ENCODE assay signal across 11 mouse cellular contexts in the genomic region with DNA sequence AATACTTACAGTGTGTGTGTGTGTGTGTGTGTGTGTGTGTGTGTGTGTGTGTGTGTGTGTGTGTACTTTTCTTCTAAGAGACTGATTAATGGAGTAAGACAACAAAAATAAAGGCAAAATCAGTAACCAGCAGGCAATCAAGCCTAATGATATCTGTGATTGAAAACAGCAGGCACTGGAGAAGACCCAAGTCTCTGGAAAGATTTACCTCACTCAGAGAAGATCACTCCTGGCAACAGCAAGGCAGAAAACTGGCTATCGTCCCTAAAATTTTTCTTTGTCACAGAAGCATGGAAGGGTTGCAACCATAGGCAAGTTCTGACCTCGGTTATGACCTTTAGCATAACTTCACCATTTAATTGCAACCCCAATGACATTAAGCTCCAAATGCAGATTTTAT.
DNase-seq lines count a peak whose midpoint lies in the region; ATAC-seq lines count a peak whose summit lies in the region.
"Had no signal": no experiment of that assay in that cellular context is flagged by ENCODE, and none has a peak within 500 bp of the region (broad histone marks: within the 10 kb centered on the region; RNA-seq: fewer than 3 reads in every experiment).

No protein-coding gene starts in this region.

- H3K4me3 ChIP-seq in embryonic facial prominence, embryonic 14.5 days (ENCODE audit: low read depth, low read length) = no peak overlapping the region
- H3K4me3 ChIP-seq: liver, embryonic 12.5 days; neural tube, embryonic 15.5 days had no signal

- WGBS in embryonic facial prominence, embryonic 14.5 days = 69% methylated on average over 2 of the region's 2 CpGs

- H3K9me3 ChIP-seq in embryonic facial prominence, embryonic 14.5 days (ENCODE audit: control insufficient read depth, low read length) = no peaks in the 10 kb centered on the region
- H3K9me3 ChIP-seq: liver, embryonic 12.5 days; neural tube, embryonic 15.5 days had no signal

- no peak overlapping the region for H3K9ac ChIP-seq in embryonic facial prominence, embryonic 14.5 days (ENCODE audit: low read depth, low read length)
- H3K9ac ChIP-seq: liver, embryonic 12.5 days; neural tube, embryonic 15.5 days had no signal

- DNase-seq in heart, adult 18-20 months = peak; percentile 66 to 69
- no peak for DNase-seq in heart, postnatal 4 days
- peak; percentile 24 for DNase-seq in lung, postnatal 10 days
- no peak for DNase-seq in lung, postnatal 4 days
- DNase-seq in embryonic facial prominence, embryonic 14.5 days (ENCODE audit: low spot score) = peak; percentile 75
- DNase-seq in testis, postnatal 14 days (ENCODE audit: low spot score) = no peak
- no peak for DNase-seq in spleen, adult 18-20 months
- DNase-seq: adrenal gland, adult 2 months had no signal

- no peak for ATAC-seq in embryonic facial prominence, embryonic 14.5 days (ENCODE audit: low read depth)
- ATAC-seq: CD4-positive, CD25-positive, alpha-beta regulatory T cell, adult 4 months; liver, embryonic 12.5 days had no signal

- no peak overlapping the region for H3K27ac ChIP-seq in embryonic facial prominence, embryonic 14.5 days (replicated peaks; ENCODE audit: low read depth, low read length)
- H3K27ac ChIP-seq: liver, embryonic 12.5 days; neural tube, embryonic 15.5 days had no signal

- no peaks in the 10 kb centered on the region for H3K27me3 ChIP-seq in embryonic facial prominence, embryonic 14.5 days (replicated peaks; ENCODE audit: control insufficient read depth, insufficient read depth, low read length)
- H3K27me3 ChIP-seq: liver, embryonic 12.5 days; neural tube, embryonic 15.5 days had no signal

- H3K4me1 ChIP-seq in embryonic facial prominence, embryonic 14.5 days (ENCODE audit: control insufficient read depth, insufficient read depth, low read length) = no peaks in the 10 kb centered on the region; the same call in 1 of the 2 replicates

- peaks cover 40% of the 10 kb centered on the region for H3K36me3 ChIP-seq in embryonic facial prominence, embryonic 14.5 days (ENCODE audit: control insufficient read depth, insufficient read depth, low read length)

- H3K4me2 ChIP-seq in embryonic facial prominence, embryonic 14.5 days (ENCODE audit: low read depth, low read length) = no peak overlapping the region
- H3K4me2 ChIP-seq: liver, embryonic 12.5 days; neural tube, embryonic 15.5 days had no signal

Comparison
In these comparisons a context has a peak if more than half of its experiments do, and no peak if none do; other contexts are left out.
1. DNase-seq: peak in heart, adult 18-20 months (2 of 2), lung, postnatal 10 days (single experiment) and embryonic facial prominence, embryonic 14.5 days (single experiment); none in heart, postnatal 4 days (single experiment), lung, postnatal 4 days (0 of 2), testis, postnatal 14 days (single experiment) and spleen, adult 18-20 months (0 of 2).